Mouse (Mus musculus) midbrain, embryonic 15.5 days (tissue): ENCODE measurements around the gene Ugt8a. TPM values are rescaled to one million over a fixed set of nuclear protein-coding genes. Genes with fewer than 3 reads are reported as not detected.

Source experiments
- ATAC-seq: fragments of 200-750 bp; cut with Nextera tagmentation; replicated peaks from 2 replicates; pipeline ENCODE4 v1.8.0; 2017; ENCODE audit warnings: moderate TSS enrichment
- H3K27ac ChIP-seq: fragments of 300-500 bp; sonication (generic); 2 replicates; pipeline ENCODE4 v1.5.1; 2015; ENCODE audit warnings: mild to moderate bottlenecking, inconsistent platforms
- H3K27me3 ChIP-seq: fragments of 300-500 bp; sonication (generic); replicated peaks from 2 replicates; pipeline ENCODE4 v1.6.1; 2015; ENCODE audit warnings: inconsistent platforms
- H3K36me3 ChIP-seq: fragments of 300-500 bp; sonication (generic); replicated peaks from 2 replicates; pipeline ENCODE4 v1.6.1; 2015; ENCODE audit warnings: inconsistent platforms
- H3K4me1 ChIP-seq: fragments of 300-500 bp; sonication (generic); 2 replicates; pipeline ENCODE4 v1.6.1; 2015; ENCODE audit warnings: inconsistent platforms
- H3K4me2 ChIP-seq: fragments of 300-500 bp; sonication (generic); 2 replicates; pipeline ENCODE4 v1.6.1; 2015; ENCODE audit warnings: inconsistent platforms, mild to moderate bottlenecking, moderate library complexity
- H3K4me3 ChIP-seq: fragments of 300-500 bp; sonication (generic); 2 replicates; pipeline ENCODE4 v1.5.1; 2015; ENCODE audit warnings: mild to moderate bottlenecking, inconsistent platforms
- H3K9ac ChIP-seq: fragments of 300-500 bp; sonication (generic); 2 replicates; pipeline ENCODE4 v1.6.1; 2015; ENCODE audit warnings: mild to moderate bottlenecking, inconsistent platforms
- H3K9me3 ChIP-seq: fragments of 300-500 bp; sonication (generic); 2 replicates; pipeline ENCODE4 v1.6.1; 2016; ENCODE audit warnings: inconsistent platforms
- WGBS: fragments of 180-500 bp; shearing (Covaris S2); methylation state at CpG from one replicate; pipeline ENCODE4 v1.1.7; 2015; ENCODE audit warnings: mixed read lengths; 5-methylcytosine and 5-hydroxymethylcytosine counted together
- polyA plus RNA-seq: library from polyadenylated mRNA; unstranded; fragments of >200 nt; fragmentation: Nextera tagmentation; extraction: Ambion mirVana; gene quantifications from 2 replicates; pipeline ENCODE4 v1.2.1, GENCODE M21; 2015

Ugt8a gene
- polyA plus RNA-seq, 1 experiment from 2014 or later = 3.1 TPM

GRCm38 (mm10) chr3:125828051-125828450 lies 110.4 kb downstream of the Ugt8a start:
- Histone ChIP-seq H3K27ac (no peak overlapping the region), H3K4me3 (no peak overlapping the region), H3K9me3 (no peaks in the 10 kb centered on the region), H3K4me2 (no peak overlapping the region), H3K36me3 (no peaks in the 10 kb centered on the region), H3K27me3 (no peaks in the 10 kb centered on the region), H3K9ac (no peak overlapping the region), H3K4me1 (no peaks in the 10 kb centered on the region)
- ATAC-seq = no peak
- WGBS = 85% methylated on average over 4 of the region's 4 CpGs

GRCm38 (mm10) chr3:125827256-125827655 lies 111.2 kb downstream of the Ugt8a start:
- Histone ChIP-seq H3K4me3 (no peak overlapping the region), H3K9me3 (no peaks in the 10 kb centered on the region), H3K4me2 (no peak overlapping the region), H3K36me3 (no peaks in the 10 kb centered on the region), H3K4me1 (no peaks in the 10 kb centered on the region), H3K9ac (no peak overlapping the region), H3K27me3 (no peaks in the 10 kb centered on the region), H3K27ac (no peak overlapping the region)
- WGBS = 77% methylated on average over 4 of the region's 4 CpGs
- no peak for ATAC-seq

GRCm38 (mm10) chr3:125819741-125820140 lies 118.7 kb downstream of the Ugt8a start:
- Histone ChIP-seq H3K27ac (no peak overlapping the region), H3K36me3 (no peaks in the 10 kb centered on the region), H3K27me3 (no peaks in the 10 kb centered on the region), H3K4me1 (no peaks in the 10 kb centered on the region), H3K4me3 (no peak overlapping the region), H3K9ac (no peak overlapping the region), H3K4me2 (no peak overlapping the region), H3K9me3 (no peaks in the 10 kb centered on the region)
- no peak for ATAC-seq
